Mouse (Mus musculus) heart, embryonic 16.5 days (tissue): ENCODE measurements around the gene 1700016D06Rik. TPM values are rescaled to one million over a fixed set of nuclear protein-coding genes. Genes with fewer than 3 reads are reported as not detected.
"Not testable (repeated sequence)": the region's sequence is repeated elsewhere in the genome, so short reads cannot be mapped to it uniquely, and the experiment has no call there.

Experiments
- ATAC-seq: fragments of 200-750 bp; cut with Nextera tagmentation; replicated peaks from 2 replicates; pipeline ENCODE4 v1.8.0; 2017; ENCODE audit warnings: moderate number of reproducible peaks; ENCODE audit not compliant: insufficient read depth, low FRiP score; ENCODE audit errors: extremely low read depth
- H3K27ac ChIP-seq: fragments of 300-500 bp; sonication (generic); 2 replicates; pipeline ENCODE4 v1.5.1; 2014; ENCODE audit warnings: mild to moderate bottlenecking, low read length, control low read depth, moderate library complexity
- H3K27me3 ChIP-seq: fragments of 300-500 bp; sonication (generic); 2 replicates; pipeline ENCODE4 v1.6.1; 2014; ENCODE audit warnings: low read length, mixed read lengths; ENCODE audit not compliant: control insufficient read depth, insufficient read depth
- H3K36me3 ChIP-seq: fragments of 300-500 bp; sonication (generic); 2 replicates; pipeline ENCODE4 v1.6.1; 2014; ENCODE audit not compliant: control insufficient read depth, insufficient read depth
- H3K4me1 ChIP-seq: fragments of 300-500 bp; sonication (generic); 2 replicates; pipeline ENCODE4 v1.6.1; 2014; ENCODE audit warnings: low read length, mixed read lengths; ENCODE audit not compliant: control insufficient read depth, insufficient read depth
- H3K4me2 ChIP-seq: fragments of 300-500 bp; sonication (generic); 2 replicates; pipeline ENCODE4 v1.6.1; 2014; ENCODE audit warnings: low read depth, mild to moderate bottlenecking, control low read depth, low read length
- H3K4me3 ChIP-seq: fragments of 300-500 bp; sonication (generic); 2 replicates; pipeline ENCODE4 v1.5.1; 2014; ENCODE audit warnings: mild to moderate bottlenecking, control low read depth, low read length
- H3K9ac ChIP-seq: fragments of 300-500 bp; sonication (generic); 2 replicates; pipeline ENCODE4 v1.6.1; 2014; ENCODE audit warnings: low read length, control low read depth
- H3K9me3 ChIP-seq: fragments of 300-500 bp; sonication (generic); replicated peaks from 2 replicates; pipeline ENCODE4 v1.6.1; 2016; ENCODE audit warnings: low read length; ENCODE audit not compliant: control insufficient read depth
- WGBS: fragments of 180-500 bp; shearing (Covaris S2); extraction: QIAGEN DNeasy Blood & Tissue Kit; methylation state at CpG from one replicate; pipeline ENCODE4 v1.1.7; 2014; 5-methylcytosine and 5-hydroxymethylcytosine counted together
- polyA plus RNA-seq: library from polyadenylated mRNA; unstranded; fragments of >200 nt; fragmentation: Nextera tagmentation; extraction: Ambion mirVana; gene quantifications from 2 replicates; pipeline ENCODE4 v1.2.1, GENCODE M21; 2015

1700016D06Rik gene
- polyA plus RNA-seq, 1 experiment from 2014 or later: not detected

- no peak for ATAC-seq
- Histone ChIP-seq H3K4me1 (peaks cover 5% of the 10 kb centered on the region), H3K27me3 (no peaks in the 10 kb centered on the region), H3K36me3 (no peaks in the 10 kb centered on the region), H3K4me3 (no peak overlapping the region), H3K27ac (no peak overlapping the region), H3K4me2 (no peak overlapping the region), H3K9me3 (no peaks in the 10 kb centered on the region), H3K9ac (no peak overlapping the region)
- 24% methylated on average over 1 of the region's 1 CpGs for WGBS
These were observed 8.4 kb downstream of the 1700016D06Rik start for GRCm38 (mm10) chr8:11692455-11692854.

GRCm38 (mm10) chr8:11691761-11692160, 9.1 kb downstream of the 1700016D06Rik start:
- no peaks in the 10 kb centered on the region for H3K9me3 ChIP-seq
- H3K27ac ChIP-seq: no peak overlapping the region
- ATAC-seq: no peak
- H3K36me3 ChIP-seq: no peaks in the 10 kb centered on the region
- H3K4me1 ChIP-seq: peaks cover 5% of the 10 kb centered on the region
- WGBS: 76% methylated on average over 6 of the region's 6 CpGs
- H3K4me3 ChIP-seq: no peak overlapping the region
- H3K4me2 ChIP-seq: no peak overlapping the region
- no peaks in the 10 kb centered on the region for H3K27me3 ChIP-seq
- no peak overlapping the region for H3K9ac ChIP-seq

- 83% methylated on average over 6 of the region's 6 CpGs for WGBS
- H3K27ac ChIP-seq: no peak overlapping the region
These were observed 9.6 kb downstream of the 1700016D06Rik start for GRCm38 (mm10) chr8:11691284-11691683.

GRCm38 (mm10) chr8:11689945-11690344, 10.9 kb downstream of the 1700016D06Rik start:
- Histone ChIP-seq H3K4me2 (no peak overlapping the region), H3K27ac (no peak overlapping the region), H3K36me3 (no peaks in the 10 kb centered on the region), H3K27me3 (no peaks in the 10 kb centered on the region), H3K9me3 (no peaks in the 10 kb centered on the region), H3K4me3 (no peak overlapping the region), H3K4me1 (peaks cover 5% of the 10 kb centered on the region), H3K9ac (no peak overlapping the region)
- WGBS: 58% methylated on average over 7 of the region's 7 CpGs
- ATAC-seq: no peak

More at GRCm38 (mm10) chr8:11691284-11691683, 9.6 kb downstream of the 1700016D06Rik start:
- no peaks in the 10 kb centered on the region for H3K36me3 ChIP-seq
- no peak for ATAC-seq
- H3K4me3 ChIP-seq: no peak overlapping the region
- H3K4me1 ChIP-seq: peaks cover 5% of the 10 kb centered on the region
- no peaks in the 10 kb centered on the region for H3K27me3 ChIP-seq
- no peak overlapping the region for H3K9ac ChIP-seq
- H3K4me2 ChIP-seq: no peak overlapping the region
- H3K9me3 ChIP-seq: no peaks in the 10 kb centered on the region

- Histone ChIP-seq H3K4me2 (no peak overlapping the region), H3K9me3 (no peaks in the 10 kb centered on the region), H3K4me3 (no peak overlapping the region), H3K27me3 (no peaks in the 10 kb centered on the region), H3K4me1 (peaks cover under 1% of the 10 kb centered on the region), H3K36me3 (no peaks in the 10 kb centered on the region), H3K27ac (no peak overlapping the region), H3K9ac (no peak overlapping the region)
- WGBS: 81% methylated on average over 5 of the region's 5 CpGs
- ATAC-seq: no peak
These were observed 13.6 kb downstream of the 1700016D06Rik start for GRCm38 (mm10) chr8:11687251-11687650.

- Histone ChIP-seq H3K9ac (no peak overlapping the region), H3K9me3 (no peaks in the 10 kb centered on the region), H3K4me3 (no peak overlapping the region), H3K27ac (no peak overlapping the region), H3K27me3 (no peaks in the 10 kb centered on the region), H3K4me1 (no peaks in the 10 kb centered on the region), H3K36me3 (no peaks in the 10 kb centered on the region), H3K4me2 (no peak overlapping the region)
- ATAC-seq: no peak
- WGBS: 80% methylated on average over 7 of the region's 7 CpGs
These were observed 16.3 kb downstream of the 1700016D06Rik start for GRCm38 (mm10) chr8:11684558-11684957.

GRCm38 (mm10) chr8:11668308-11668707, 32.6 kb downstream of the 1700016D06Rik start:
- Histone ChIP-seq H3K9me3 (no peaks in the 10 kb centered on the region), H3K4me2 (no peak overlapping the region), H3K27ac (no peak overlapping the region), H3K4me3 (no peak overlapping the region), H3K27me3 (no peaks in the 10 kb centered on the region), H3K36me3 (no peaks in the 10 kb centered on the region), H3K9ac (no peak overlapping the region), H3K4me1 (0 out of 2 replicates have a peak, but pooled peaks cover 3% of the 10 kb centered on the region)
- 57% methylated on average over 2 of the region's 2 CpGs for WGBS
- no peak for ATAC-seq

- H3K27ac ChIP-seq, ATAC-seq, H3K4me1 ChIP-seq, H3K9ac ChIP-seq, H3K4me2 ChIP-seq, H3K9me3 ChIP-seq, H3K27me3 ChIP-seq, H3K36me3 ChIP-seq, H3K4me3 ChIP-seq: not testable (repeated sequence)
- WGBS: 69% methylated on average over 20 of the region's 20 CpGs
These were observed 34.7 kb downstream of the 1700016D06Rik start for GRCm38 (mm10) chr8:11666023-11666716.

- no peak for ATAC-seq
- Histone ChIP-seq H3K4me2 (no peak overlapping the region), H3K4me1 (0 out of 2 replicates have a peak, but pooled peaks cover 3% of the 10 kb centered on the region), H3K9me3 (no peaks in the 10 kb centered on the region), H3K9ac (no peak overlapping the region), H3K27me3 (no peaks in the 10 kb centered on the region), H3K36me3 (no peaks in the 10 kb centered on the region), H3K27ac (no peak overlapping the region), H3K4me3 (no peak overlapping the region)
- WGBS: 71% methylated on average over 3 of the region's 3 CpGs
These were observed 38.9 kb downstream of the 1700016D06Rik start for GRCm38 (mm10) chr8:11661969-11662368.
